Mouse (Mus musculus) naive thymus-derived CD4-positive, alpha-beta T cell, adult 2 months (primary cell): Measurements from ENCODE around the gene Gm10722.
"Not testable (repeated sequence)": the region's sequence is repeated elsewhere in the genome, so short reads cannot be mapped to it uniquely, and the experiment has no call there.

Source experiments
- DNase-seq: peaks from one replicate; pipeline ENCODE4 v3.0.0-alpha.2; 2011; ENCODE audit warnings: low read depth

The Gm10722 gene

DNA sequence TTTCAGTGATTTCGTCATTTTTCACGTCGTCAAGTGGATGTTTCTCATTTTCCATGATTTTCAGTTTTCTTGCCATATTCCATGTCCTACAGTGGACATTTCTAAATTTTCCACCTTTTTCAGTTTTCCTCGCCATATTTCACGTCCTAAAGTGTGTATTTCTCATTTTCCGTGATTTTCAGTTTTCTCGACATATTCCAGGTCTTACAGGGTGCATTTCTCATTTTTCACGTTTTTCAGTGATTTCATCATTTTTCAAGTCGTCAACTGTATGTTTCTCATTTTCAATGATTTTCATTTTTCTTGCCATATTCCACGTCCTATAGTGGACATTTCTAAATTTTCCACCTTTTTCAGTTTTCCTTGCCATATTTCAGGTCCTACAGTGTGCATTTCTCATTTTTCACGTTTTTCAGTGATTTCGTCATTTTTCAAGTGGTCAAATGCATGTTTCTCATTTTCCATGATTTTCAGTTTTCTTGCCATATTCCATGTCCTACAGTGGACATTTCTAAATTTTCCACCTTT lies at the start of gene Gm10722:
TSS of gene Gm10722 (plus strand) at position 478 of the 528 bp plus-strand sequence.
- peak; percentile 49 for DNase-seq

DNA sequence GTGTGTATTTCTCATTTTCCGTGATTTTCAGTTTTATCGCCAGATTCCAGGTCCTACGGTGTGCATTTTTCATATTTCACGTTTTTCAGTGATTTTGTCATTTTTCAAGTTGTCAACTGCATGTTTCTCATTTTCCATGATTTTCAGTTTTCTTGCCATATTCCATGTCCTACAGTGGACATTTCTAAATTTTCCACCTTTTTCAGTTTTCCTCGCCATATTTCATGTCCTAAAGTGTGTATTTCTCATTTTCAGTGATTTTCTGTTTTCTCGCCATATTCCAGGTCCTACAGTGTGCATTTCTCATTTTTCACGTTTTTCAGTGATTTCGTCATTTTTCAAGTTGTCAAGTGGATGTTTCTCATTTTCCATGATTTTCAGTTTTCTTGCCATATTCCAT lies 284 bp downstream of the Gm10722 start:
- DNase-seq: not testable (repeated sequence)

DNA sequence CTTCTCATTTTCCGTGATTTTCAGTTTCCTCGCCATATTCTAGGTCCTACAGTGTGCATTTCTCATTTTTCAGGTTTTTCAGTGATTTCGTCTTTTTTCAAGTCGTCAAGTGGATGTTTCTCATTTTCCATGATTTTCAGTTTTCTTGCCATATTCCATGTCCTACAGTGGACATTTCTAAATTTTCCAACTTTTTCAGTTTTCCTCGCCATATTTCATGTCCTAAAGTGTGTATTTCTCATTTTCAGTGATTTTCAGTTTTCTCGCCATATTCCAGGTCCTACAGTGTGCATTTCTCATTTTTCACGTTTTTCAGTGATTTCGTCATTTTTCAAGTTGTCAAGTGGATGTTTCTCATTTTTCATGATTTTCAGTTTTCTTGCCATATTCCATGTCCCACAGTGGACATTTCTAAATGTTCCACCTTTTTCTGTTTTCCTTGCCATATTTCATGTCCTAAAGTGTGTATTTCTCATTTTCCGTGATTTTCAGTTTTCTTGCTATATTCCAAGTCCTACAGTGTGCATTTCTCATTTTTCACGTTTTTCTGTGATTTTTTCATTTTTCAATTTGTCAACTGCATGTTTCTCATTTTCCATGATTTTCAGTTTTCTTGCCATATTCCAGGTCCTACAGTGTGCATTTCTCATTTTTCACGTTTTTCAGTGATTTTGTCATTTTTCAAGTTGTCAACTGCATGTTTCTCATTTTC lies 1.4 kb downstream of the Gm10722 start:
- DNase-seq: peak; percentile 42

DNA sequence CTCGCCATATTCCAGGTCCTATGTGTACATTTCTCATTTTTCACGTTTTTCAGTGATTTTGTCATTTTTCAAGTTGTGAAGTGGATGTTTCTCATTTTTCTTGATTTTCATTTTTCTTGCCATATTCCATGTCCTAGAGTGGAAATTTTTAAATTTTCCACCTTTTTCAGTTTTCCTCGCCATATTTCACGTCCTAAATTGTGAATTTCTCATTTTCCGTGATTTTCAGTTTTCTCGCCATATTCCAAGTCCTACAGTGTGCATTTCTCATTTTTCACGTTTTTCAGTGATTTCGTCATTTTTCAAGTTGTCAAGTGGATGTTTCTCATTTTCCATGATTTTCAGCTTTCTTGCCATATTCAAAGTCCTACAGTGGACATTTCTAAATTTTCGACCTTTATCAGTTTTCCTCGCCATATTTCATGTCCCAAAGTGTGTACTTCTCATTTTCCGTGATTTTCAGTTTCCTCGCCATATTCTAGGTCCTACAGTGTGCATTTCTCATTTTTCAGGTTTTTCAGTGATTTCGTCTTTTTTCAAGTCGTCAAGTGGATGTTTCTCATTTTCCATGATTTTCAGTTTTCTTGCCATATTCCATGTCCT lies 2.2 kb downstream of the Gm10722 start, which contains the start of gene Gm11168:
TSS of gene Gm11168 (plus strand) at position 553 of the 603 bp plus-strand sequence.
- DNase-seq: not testable (repeated sequence)

DNA sequence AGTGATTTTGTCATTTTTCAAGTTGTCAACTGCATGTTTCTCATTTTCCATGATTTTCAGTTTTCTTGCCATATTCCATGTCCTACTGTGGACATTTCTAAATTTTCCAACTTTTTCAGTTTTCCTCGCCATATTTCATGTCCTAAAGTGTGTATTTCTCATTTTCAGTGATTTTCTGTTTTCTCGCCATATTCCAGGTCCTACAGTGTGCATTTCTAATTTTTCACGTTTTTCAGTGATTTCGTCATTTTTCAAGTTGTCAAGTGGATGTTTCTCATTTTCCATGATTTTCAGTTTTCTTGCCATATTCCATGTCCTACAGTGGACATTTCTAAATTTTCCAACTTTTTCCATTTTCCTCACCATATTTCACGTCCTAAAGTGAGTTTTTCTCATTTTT lies 5.5 kb downstream of the Gm10722 start:
- not testable (repeated sequence) for DNase-seq

DNA sequence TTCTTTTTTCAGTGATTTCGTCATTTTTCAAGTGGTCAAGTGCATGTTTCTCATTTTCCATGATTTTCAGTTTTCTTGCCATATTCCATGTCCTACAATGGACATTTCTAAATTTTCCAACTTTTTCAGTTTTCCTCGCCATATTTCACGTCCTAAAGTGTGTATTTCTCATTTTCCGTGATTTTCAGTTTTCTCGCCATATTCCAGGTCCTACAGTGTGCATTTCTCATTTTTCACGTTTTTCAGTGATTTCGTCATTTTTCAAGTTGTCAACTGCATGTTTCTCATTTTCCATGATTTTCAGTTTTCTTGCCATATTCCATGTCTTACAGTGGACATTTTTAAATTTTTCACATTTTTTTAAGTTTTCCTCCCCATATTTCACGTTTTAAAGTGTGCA lies 5.9 kb downstream of the Gm10722 start:
- not testable (repeated sequence) for DNase-seq

DNA sequence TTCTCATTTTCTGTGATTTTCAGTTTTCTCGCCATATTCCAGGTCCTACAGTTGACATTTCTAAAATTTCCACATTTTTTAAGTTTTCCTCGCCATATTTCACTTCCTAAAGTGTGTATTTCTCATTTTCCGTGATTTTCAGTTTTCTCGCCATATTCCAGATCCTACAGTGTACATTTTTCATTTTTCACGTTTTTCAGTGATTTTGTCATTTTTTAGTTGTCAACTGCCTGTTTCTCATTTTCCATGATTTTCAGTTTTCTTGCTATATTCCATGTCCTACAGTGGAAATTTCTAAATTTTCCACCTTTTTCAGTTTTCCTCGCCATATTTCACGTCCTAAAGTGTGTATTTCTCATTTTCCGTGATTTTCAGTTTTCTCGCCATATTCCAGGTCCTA lies 6.5 kb downstream of the Gm10722 start:
- peak; percentile 32 for DNase-seq

DNA sequence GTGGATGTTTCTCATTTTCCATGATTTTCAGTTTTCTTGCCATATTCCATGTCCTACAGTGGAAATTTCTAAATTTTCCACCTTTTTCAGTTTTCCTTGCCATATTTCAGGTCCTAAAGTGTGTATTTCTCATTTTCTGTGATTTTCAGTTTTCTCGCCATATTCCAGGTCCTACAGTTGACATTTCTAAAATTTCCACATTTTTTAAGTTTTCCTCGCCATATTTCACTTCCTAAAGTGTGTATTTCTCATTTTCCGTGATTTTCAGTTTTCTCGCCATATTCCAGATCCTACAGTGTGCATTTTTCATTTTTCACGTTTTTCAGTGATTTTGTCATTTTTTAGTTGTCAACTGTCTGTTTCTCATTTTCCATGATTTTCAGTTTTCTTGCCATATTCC lies 8.6 kb downstream of the Gm10722 start:
- DNase-seq: not testable (repeated sequence)

DNA sequence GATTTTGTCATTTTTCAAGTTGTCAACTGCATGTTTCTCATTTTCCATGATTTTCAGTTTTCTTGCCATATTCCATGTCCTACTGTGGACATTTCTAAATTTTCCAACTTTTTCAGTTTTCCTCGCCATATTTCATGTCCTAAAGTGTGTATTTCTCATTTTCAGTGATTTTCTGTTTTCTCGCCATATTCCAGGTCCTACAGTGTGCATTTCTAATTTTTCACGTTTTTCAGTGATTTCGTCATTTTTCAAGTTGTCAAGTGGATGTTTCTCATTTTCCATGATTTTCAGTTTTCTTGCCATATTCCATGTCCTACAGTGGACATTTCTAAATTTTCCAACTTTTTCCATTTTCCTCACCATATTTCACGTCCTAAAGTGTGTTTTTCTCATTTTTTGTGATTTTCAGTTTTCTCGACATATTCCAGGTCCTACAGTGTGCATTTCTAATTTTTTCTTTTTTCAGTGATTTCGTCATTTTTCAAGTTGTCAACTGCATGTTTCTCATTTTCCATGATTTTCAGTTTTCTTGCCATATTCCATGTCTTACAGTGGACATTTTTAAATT lies 11.4 kb downstream of the Gm10722 start:
- DNase-seq: not testable (repeated sequence)

DNA sequence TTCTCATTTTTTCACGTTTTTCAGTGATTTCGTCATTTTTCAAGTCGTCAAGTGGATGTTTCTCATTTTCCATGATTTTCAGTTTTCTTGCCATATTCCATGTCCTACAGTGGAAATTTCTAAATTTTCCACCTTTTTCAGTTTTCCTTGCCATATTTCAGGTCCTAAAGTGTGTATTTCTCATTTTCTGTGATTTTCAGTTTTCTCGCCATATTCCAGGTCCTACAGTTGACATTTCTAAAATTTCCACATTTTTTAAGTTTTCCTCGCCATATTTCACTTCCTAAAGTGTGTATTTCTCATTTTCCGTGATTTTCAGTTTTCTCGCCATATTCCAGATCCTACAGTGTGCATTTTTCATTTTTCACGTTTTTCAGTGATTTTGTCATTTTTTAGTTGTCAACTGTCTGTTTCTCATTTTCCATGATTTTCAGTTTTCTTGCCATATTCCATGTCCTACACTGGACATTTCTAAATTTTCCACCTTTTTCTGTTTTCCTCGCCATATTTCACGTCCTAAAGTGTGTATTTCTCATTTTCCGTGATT lies 12.1 kb downstream of the Gm10722 start, which contains the start of gene Gm10721:
TSS of gene Gm10721 (plus strand) at position 408 of the 547 bp plus-strand sequence.
- DNase-seq: not testable (repeated sequence)

DNA sequence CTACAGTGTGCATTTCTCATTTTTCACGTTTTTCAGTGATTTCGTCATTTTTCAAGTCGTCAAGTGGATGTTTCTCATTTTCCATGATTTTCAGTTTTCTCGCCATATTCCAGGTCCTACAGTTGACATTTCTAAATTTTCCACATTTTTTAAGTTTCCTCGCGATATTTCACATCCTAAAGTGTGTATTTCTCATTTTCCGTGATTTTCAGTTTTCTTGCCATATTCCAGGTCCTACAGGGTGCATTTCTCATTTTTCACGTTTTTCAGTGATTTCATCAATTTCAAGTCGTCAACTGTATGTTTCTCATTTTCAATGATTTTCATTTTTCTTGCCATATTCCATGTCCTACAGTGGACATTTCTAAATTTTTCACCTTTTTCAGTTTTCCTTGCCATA lies 14.6 kb downstream of the Gm10722 start, which contains the start of gene Gm10720:
TSS of gene Gm10720 (plus strand) at position 301 of the 400 bp plus-strand sequence.
- not testable (repeated sequence) for DNase-seq

DNA sequence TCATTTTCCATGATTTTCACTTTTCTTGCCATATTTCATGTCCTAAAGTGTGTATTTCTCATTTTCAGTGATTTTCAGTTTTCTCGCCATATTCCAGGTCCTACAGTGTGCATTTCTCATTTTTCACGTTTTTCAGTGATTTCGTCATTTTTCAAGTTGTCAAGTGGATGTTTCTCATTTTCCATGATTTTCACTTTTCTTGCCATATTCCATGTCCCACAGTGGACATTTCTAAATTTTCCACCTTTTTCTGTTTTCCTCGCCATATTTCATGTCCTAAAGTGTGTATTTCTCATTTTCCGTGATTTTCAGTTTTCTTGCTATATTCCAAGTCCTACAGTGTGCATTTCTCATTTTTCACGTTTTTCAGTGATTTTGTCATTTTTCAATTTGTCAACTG lies 15.2 kb downstream of the Gm10722 start:
- DNase-seq: not testable (repeated sequence)

DNA sequence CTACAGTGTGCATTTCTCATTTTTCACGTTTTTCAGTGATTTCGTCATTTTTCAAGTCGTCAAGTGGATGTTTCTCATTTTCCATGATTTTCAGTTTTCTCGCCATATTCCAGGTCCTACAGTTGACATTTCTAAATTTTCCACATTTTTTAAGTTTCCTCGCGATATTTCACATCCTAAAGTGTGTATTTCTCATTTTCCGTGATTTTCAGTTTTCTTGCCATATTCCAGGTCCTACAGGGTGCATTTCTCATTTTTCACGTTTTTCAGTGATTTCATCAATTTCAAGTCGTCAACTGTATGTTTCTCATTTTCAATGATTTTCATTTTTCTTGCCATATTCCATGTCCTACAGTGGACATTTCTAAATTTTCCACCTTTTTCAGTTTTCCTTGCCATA lies 16.4 kb downstream of the Gm10722 start, which contains the start of gene Gm10719:
TSS of gene Gm10719 (plus strand) at position 301 of the 400 bp plus-strand sequence.
- not testable (repeated sequence) for DNase-seq

DNA sequence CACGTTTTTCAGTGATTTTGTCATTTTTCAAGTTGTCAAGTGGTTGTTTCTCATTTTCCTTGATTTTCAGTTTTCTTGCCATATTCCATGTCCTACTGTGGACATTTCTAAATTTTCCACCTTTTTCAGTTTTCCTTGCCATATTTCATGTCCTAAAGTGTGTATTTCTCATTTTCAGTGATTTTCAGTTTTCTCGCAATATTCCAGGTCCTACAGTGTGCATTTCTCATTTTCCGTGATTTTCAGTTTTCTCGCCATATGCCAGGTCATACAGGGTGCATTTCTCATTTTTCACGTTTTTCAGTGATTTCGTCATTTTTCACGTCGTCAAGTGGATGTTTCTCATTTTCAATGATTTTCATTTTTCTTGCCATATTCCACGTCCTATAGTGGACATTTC lies 18.2 kb downstream of the Gm10722 start:
- not testable (repeated sequence) for DNase-seq

DNA sequence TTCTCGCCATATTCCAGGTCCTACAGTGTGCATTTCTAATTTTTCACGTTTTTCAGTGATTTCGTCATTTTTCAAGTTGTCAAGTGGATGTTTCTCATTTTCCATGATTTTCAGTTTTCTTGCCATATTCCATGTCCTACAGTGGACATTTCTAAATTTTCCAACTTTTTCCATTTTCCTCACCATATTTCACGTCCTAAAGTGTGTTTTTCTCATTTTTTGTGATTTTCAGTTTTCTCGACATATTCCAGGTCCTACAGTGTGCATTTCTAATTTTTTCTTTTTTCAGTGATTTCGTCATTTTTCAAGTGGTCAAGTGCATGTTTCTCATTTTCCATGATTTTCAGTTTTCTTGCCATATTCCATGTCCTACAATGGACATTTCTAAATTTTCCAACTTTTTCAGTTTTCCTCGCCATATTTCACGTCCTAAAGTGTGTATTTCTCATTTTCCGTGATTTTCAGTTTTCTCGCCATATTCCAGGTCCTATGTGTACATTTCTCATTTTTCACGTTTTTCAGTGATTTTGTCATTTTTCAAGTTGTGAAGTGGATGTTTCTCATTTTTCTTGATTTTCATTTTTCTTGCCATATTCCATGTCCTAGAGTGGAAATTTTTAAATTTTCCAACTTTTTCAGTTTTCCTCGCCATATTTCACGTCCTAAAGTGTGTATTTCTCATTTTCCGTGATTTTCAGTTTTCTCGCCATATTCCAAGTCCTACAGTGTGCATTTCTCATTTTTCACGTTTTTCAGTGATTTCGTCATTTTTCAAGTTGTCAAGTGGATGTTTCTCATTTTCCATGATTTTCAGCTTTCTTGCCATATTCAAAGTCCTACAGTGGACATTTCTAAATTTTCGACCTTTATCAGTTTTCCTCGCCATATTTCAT lies 19.4 kb downstream of the Gm10722 start:
- not testable (repeated sequence) for DNase-seq

DNA sequence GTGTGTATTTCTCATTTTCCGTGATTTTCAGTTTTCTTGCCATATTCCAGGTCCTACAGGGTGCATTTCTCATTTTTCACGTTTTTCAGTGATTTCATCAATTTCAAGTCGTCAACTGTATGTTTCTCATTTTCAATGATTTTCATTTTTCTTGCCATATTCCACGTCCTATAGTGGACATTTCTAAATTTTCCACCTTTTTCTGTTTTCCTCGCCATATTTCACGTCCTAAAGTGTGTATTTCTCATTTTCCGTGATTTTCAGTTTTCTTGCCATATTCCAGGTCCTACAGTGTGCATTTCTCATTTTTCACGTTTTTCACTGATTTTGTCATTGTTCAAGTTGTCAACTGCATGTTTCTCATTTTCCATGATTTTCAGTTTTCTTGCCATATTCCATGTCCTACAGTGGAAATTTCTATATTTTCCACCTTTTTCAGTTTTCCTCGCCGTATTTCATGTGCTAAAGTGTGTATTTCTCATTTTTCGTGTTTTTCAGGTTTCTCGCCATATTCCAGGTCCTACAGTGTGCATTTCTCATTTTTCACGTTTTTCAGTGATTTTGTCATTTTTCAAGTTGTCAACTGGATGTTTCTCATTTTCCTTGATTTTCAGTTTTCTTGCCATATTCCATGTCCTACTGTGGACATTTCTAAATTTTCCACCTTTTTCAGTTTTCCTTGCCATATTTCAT lies 21.7 kb downstream of the Gm10722 start:
- DNase-seq: peak; percentile 40

DNA sequence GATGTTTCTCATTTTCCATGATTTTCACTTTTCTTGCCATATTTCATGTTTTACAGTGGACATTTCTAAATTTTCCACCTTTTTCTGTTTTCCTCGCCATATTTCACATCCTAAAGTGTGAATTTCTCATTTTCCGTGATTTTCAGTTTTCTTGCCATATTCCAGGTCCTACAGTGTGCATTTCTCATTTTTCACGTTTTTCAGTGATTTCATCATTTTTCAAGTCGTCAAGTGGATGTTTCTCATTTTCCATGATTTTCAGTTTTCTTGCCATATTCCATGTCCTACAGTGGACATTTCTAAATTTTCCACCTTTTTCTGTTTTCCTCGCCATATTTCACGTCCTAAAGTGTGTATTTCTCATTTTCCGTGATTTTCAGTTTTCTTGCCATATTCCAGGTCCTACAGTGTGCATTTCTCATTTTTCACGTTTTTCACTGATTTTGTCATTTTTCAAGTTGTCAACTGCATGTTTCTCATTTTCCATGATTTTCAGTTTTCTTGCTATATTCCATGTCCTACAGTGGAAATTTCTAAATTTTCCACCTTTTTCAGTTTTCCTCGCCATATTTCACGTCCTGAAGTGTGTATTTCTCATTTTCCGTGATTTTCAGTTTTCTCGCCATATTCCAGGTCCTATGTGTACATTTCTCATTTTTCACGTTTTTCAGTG lies 22.7 kb downstream of the Gm10722 start, which contains the start of gene Gm10718:
TSS of gene Gm10718 (plus strand) at position 236 of the 673 bp plus-strand sequence.
- DNase-seq: not testable (repeated sequence)

DNA sequence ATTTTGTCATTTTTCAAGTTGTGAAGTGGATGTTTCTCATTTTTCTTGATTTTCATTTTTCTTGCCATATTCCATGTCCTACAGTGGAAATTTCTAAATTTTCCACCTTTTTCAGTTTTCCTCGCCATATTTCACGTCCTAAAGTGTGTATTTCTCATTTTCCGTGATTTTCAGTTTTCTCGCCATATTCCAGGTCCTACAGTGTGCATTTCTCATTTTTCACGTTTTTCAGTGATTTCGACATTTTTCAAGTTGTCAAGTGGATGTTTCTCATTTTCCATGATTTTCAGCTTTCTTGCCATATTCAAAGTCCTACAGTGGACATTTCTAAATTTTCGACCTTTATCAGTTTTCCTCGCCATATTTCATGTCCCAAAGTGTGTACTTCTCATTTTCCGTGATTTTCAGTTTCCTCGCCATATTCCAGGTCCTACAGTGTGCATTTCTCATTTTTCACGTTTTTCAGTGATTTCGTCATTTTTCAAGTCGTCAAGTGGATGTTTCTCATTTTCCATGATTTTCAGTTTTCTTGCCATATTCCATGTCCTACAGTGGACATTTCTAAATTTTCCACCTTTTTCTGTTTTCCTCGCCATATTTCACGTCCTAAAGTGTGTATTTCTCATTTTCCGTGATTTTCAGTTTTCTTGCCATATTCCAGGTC lies 23.4 kb downstream of the Gm10722 start:
- DNase-seq: not testable (repeated sequence)

DNA sequence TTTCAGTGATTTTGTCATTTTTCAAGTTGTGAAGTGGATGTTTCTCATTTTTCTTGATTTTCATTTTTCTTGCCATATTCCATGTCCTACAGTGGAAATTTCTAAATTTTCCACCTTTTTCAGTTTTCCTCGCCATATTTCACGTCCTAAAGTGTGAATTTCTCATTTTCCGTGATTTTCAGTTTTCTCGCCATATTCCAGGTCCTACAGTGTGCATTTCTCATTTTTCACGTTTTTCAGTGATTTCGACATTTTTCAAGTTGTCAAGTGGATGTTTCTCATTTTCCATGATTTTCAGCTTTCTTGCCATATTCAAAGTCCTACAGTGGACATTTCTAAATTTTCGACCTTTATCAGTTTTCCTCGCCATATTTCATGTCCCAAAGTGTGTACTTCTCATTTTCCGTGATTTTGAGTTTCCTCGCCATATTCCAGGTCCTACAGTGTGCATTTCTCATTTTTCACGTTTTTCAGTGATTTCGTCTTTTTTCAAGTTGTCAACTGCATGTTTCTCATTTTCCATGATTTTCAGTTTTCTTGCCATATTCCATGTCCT lies 24.3 kb downstream of the Gm10722 start, which contains the start of gene Gm10717:
TSS of gene Gm10717 (plus strand) at position 506 of the 556 bp plus-strand sequence.
- DNase-seq: not testable (repeated sequence)
